Mouse (Mus musculus) embryo, embryonic 10.5 days (tissue): Measurements from ENCODE around the gene Sncb.

ENCODE experiments used
- DNase-seq: peaks from one replicate; pipeline ENCODE4 v3.0.0-alpha.2; 2015; ENCODE audit warnings: low spot score

Gene Sncb

DNA sequence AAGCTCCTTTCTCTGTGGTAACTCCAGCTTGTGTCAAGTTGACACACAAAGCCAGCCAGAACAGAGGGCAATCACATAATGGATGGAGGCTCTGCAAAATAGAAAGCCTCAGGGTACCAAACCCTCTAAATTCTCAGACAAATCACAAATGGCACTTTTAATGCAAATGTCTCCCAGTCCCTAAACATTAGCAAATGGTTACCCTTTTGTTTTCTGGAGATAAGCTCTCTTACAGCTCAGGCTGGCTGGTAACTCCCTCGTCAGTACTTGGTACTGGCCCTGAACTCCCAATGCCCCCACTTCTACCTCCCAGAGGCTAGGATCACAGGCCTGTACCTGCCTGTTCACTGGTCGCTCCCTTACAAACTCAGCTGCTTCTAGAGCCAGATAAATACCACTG, 16.8 kb upstream of the Sncb start:
- no peak for DNase-seq

DNA sequence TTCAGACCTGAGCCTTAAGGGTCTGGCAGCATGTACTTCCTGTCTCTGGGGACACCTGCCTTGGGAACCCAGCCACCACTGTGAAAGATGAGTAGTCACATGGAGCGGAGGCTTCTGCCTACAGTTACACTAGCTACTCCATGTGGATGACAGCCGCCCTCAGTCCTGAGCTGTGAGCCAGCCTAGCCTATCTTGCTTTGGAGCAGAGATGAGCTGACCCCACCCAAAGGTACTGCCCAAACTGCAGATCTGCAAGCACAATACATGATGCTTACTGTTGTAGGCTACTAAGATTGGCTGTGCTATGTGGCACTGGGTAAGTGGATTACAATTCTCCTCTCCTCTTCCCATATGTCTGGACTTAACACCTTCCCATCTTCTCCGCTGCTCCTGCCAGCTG, 14.7 kb upstream of the Sncb start:
- no peak for DNase-seq

DNA sequence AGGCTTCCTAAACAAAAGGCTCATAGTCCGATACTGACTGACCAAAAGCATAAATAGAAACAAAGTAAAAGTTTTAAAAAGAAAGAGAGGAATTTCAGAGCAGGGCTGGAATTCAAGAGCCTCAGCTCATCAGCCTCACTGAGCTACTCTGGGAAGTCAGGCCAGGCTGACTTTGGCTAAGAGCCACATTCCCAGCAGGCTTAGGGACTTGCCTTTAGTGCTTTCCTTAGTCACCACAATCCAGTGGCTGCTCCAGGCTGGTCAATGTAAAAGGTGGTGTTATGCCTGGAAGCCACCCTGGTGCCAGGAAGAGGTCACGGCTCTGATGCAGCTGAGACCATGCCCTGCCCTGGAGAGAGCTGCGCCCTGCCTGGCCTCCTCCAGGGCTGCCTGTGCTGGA, 14.2 kb upstream of the Sncb start:
- DNase-seq: no peak

DNA sequence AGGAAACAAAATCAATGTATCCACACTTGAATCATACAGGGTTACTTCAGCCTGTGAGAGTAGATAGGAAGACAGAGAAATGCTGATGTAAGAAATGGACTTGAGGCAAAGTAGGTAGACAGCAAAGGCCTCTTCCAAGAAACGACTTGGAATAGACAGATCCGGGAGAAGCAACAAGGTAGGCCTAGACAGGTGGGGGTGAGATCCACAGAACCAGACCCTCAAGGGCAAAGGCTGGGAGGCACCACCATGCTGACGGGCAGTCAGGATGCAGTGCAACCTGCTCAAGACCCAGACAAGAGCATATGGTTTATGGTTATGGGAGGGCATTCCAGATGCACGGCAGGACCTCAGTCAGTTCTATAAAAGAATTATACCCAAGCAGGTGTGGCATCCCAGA, 617 bp upstream of the Sncb start:
- DNase-seq: no peak

- no peak for DNase-seq
These were observed 859 bp downstream of the Sncb start for GRCm38 (mm10) chr13:54765281-54766191.

DNA sequence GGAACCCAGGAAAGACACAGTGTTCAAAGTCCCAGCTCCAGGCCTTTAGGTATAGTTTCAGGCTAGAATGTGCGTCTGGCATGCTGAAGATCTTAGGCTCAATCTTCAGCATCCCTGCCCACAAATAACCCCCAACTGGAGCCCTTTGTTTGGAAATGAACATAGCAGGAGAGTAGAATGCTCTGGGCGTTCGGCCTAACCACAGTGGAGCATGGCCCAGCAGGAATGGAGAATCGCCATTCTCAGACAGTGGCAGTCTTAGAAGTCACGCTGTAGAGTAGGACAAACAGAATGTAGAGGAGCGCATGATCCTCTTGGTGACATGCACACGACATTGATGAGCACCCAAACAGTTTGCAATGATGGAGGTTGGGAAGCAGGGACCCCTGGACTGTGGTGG, 5.5 kb downstream of the Sncb start:
- no peak for DNase-seq

- DNase-seq: no peak
These were observed 6.1 kb downstream of the Sncb start for GRCm38 (mm10) chr13:54760164-54760795.

DNA sequence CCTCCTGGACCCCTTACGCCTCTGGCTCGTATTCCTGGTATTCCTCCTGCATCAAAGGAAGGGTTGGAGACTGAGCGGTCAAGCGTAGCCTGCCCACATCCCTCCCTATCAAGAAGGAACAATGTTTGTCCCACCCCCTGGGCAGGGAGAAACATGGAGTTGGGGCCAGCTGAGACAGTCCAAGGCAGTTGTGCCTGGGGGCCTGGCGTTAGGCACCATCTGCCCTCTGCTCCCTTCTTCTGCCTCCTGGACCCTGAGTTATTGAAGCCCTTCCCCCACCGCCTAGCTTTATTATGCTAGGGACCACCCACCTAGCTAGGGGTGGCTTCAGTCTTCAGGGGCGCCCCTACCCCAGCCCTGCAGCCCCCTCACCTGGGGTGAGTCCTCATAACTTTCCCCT, 6.9 kb downstream of the Sncb start:
- DNase-seq: no peak

DNA sequence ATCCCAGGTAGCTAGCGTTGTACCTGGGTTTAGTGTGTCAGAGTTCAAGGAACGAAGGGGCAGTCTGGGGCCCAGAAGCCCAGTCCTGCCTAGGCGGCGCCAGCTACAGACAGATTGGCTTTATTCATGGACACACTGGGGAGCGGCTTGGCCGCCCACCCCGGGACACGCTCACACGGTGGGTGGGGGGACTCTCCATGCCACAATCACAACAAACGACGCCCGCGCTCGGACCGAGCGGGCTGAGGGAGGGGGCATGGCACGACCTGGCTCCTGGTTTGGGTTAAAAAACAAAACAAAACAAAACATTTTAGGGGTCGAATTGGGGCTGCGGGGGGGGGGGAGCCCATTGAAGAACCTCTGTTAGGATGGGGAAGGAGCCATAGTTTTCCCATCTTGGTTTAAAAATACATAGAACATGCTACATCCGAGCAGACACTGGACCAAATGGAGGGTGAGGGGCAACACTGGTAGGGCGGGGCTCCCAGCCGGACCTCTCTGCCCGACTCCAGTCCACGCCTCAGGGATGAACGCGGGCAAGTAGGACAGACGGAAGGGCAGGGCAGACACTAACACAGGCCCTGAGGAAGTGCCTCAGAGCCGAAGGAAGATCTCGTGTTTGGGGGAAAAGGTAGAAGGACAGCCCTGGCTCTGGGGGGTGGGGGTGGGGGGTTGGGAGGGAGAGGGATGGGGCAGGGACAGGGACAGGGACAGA, 7.5 kb downstream of the Sncb start:
- no peak for DNase-seq

DNA sequence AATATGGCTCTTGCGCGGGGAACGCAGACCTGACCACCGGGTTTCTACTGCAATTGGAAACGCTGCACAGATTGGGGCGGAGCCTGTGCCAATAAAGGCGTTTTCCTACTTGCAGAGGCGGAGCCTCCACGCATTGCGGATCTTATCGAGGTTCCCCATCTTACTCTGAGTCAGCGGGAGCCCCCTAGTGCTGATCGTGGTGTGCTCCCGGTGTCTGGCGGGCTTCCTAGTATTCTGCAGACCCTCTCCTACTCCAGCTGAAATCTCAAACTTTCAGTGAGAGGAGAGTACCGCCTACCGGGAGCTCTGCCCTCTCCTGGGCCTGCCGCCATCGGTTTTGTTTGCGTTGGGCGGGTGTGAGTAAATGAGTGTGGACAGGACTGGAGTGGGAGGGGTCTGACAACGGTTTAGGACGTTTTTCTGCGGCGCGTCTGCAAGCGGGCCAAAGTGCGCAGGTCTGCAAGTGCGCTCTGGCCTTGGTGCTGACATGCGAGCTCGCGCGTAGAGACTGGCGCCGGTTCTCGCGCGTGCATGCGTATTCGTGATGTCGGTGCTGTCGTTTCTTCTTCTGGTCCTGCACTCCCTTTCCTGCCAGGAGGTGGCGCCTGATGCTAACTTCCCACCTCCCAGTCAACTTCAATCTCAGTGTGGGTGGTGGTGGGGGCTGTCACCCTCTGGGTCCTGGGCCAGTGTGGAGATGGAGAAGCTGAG, 8.2 kb downstream of the Sncb start:
- peak; percentile 95 for DNase-seq

DNA sequence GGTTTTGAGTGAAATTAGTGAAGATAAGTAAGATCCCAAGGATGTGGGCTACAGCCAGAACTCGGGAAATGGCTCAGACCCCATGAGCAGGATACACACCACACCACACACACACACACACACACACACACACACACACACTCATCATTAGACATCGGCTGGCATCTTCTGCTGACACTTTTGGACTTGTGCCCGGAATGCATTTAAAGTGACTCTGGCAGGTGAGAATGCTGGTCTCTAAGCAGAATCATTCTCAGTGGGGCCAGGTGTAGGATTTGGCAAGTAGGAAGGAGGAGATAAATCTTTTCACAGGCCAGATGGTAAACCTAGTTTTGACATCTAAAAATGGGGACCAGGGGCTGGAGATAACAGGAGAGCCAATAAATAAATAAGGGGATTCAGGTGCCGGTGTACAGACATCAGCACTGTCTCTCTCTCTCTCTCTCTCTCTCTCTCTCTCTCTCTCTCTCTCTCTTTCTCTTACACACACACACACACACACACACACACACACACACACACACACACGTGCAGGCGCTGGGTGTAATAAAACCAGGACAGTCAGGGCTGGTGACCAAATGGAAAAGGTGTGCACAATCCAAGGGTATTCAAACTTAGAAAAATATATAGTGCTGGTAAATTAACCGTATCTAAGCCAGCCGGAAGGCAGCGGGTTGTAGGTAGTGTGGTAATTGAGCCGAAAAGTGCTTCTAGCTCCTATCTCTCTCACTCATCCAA, 9.1 kb downstream of the Sncb start:
- no peak for DNase-seq

GRCm38 (mm10) chr13:54756156-54756712, 10.2 kb downstream of the Sncb start:
- DNase-seq: no peak

GRCm38 (mm10) chr13:54755201-54755830, 11.1 kb downstream of the Sncb start:
- no peak for DNase-seq

DNA sequence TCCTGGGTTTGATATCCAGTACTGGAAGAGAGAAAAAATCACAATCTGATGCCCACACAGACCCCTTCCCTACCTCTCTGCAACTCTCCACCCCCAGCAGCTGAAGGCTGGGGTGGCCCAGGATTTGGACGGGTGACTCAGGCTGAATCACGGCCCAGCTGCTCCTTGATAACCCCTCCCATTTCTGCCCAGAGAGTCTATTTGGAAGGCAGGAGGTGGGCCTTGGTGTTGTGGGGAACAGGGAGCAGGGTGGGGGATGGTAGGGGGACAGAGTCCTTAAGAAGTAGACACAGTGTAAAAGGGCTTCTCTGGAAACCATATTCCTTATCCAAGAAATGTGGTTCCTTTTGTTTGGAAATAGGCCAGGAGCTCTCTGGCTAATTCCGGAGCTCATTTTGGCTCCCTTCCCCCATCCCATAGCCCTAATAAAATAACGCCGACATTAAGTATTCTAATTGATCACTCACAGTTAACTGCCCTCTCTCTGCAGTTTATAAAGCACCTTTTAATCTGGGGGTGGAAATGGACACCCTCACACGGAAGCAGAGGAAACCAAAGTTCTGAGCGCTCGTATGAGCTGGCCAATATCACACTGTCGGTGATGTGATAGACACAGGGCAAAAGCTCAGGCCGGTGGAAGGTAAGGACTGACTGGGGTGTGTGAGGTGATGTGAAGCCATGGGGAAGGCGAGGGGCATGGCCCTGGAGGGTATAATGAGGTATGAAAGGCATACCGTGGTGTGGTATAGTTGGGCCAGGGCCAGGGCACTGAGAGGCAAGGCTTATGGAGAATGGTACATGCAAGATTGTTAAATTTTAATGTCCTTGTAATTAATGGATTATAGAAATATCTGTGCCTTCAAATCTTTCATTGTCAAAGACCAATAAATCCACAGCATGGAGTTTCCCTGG, 12.0 kb downstream of the Sncb start:
- no peak for DNase-seq

DNA sequence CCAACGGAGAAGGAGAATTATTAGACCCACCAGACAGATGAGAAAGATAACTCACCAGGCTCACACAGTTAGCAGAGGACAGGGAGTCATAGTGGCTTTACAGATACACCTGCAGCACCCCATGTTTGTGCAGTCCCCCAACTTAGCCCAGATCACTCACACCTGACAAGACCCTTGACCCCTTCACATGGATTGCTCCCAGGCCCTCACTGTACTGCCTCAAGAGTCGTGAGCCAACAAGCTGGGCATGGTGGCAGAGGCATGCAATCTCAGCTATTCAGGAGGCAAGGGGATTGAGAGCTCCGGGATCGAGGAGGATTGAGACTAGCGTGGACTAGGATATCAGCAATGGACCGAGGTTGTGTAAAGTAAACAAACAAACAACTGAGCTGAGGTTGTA, 12.7 kb downstream of the Sncb start:
- DNase-seq: no peak

GRCm38 (mm10) chr13:54752656-54753055, 13.7 kb downstream of the Sncb start:
- no peak for DNase-seq

GRCm38 (mm10) chr13:54750699-54751098, 15.7 kb downstream of the Sncb start:
- DNase-seq: peak; percentile 74

- no peak for DNase-seq
These were observed 16.5 kb downstream of the Sncb start, which contains the start of gene Gprin1 for GRCm38 (mm10) chr13:54749864-54750411. Gene Gprin1 (minus strand): TSS chr13:54749874.
